Mouse (Mus musculus): ENCODE measurements around the gene Lzts2.
A peak's percentile ranks its signal among the peaks of the same experiment; 100 is the strongest.
"Not testable (repeated sequence)": the region's sequence is repeated elsewhere in the genome, so short reads cannot be mapped to it uniquely, and the experiment has no call there.

Gene Lzts2

DNA sequence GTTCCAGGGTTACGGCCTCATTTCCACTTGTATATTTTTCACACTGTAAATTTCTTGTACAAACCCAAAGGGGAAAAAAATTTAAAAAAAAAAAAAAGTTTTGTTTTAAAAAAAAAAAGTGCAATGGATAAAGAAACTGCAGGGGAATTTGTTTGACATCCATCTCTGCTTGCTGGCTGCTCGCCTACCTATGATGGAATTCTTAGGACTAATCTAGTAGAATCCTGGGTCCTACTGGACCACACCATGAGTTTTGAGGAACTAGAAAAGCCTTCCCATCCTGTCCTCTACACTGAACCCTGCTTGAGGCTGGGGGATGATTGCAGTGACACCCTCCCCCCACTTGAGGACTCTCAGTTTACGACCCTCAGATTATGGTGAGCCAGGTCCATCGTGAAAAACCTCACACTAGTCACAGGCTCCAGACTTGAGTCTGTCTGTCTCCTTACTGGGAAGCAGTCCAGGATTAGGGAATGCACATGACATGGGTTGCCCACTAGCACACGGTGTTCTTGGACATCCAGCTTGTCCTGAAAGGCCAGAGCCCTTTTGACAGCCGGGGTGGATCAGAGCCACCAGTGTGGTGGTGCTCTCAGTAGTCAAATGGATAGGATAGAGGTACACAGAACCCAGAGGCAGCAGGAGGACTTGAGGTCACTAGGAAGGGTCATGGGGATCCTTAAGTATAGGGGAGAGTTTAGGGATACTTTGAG, 12.9 kb downstream of the Lzts2 start:
- no peak for DNase-seq

DNA sequence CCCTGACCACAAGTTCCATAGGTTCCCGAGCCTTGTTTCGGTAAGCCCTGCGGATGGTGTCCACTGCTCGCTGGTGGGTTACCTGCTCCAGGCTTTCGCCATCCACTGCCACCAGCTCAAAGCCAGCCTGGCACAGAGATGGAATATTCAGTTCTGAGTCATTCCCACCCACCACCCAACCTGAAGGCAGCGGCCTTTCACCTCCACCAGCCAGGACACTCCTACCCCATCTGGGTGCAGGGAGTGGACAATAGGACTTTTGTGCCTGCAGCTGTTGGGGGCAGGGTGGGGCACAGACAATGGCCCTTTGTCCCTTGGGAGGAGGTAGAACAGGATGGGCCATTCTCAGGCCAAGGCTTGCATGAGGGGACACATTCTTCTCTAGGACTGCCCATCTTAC, 13.6 kb downstream of the Lzts2 start:
- no peak for DNase-seq

DNA sequence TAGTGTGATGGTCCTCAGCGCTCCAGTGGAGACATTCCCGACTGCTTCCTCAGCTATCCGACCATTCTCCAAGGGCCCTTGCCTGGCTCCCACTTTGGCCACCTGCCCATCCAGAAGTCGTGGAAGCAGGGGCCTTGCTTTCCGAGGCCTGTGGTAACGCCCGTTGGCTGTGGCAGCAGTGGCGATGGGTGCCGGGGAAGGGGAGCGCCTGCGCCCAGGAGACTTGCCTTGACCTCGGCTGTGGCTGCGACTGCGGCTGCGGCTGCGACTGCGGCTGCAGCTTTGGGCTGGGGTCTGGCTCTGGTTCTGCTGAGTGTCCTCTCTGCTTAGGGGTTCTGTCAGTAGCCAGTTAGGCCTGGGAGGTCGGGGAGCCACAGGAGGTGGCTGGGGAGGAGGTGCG, 14.5 kb downstream of the Lzts2 start:
- no peak for DNase-seq

DNA sequence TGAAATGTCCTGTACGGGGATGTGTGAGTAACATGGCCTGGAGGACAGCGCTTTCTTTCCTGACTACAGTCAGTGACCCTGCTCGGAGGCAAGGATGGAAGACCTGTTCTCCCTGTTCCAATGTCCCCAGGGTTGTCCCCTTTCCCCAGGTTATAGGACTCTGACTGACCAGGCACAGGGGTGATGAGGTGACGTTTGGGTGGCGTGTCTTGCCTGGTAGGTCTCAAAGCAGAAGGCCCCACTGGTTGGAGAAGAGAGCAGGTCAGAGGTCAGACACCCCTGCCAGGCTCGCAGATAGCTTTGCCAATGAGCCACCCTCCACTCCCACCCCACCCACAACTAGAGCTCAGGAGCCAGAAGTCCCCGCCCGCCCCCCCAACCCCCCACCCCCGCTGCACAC, 15.4 kb downstream of the Lzts2 start:
- no peak for DNase-seq

DNA sequence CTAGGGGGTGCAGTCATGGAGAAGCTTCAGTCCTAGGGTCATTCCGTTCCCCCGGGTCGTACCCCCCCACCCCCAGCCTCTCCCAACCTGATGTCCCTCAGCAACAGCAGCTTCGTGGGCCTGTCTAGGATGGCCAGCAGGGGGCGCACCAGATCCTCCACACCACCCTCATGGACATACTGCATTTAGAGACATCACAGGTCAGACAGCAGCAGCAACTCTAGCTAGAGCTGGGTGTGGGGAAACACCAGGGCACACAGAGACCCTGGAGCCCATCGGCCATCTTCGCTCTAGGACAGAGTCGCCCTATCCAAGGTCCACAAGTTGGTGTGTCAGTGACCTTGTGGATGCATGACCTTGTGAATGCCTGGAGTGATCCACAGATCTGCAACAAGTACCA, 15.9 kb downstream of the Lzts2 start:
- peak; percentile 84 for DNase-seq

DNA sequence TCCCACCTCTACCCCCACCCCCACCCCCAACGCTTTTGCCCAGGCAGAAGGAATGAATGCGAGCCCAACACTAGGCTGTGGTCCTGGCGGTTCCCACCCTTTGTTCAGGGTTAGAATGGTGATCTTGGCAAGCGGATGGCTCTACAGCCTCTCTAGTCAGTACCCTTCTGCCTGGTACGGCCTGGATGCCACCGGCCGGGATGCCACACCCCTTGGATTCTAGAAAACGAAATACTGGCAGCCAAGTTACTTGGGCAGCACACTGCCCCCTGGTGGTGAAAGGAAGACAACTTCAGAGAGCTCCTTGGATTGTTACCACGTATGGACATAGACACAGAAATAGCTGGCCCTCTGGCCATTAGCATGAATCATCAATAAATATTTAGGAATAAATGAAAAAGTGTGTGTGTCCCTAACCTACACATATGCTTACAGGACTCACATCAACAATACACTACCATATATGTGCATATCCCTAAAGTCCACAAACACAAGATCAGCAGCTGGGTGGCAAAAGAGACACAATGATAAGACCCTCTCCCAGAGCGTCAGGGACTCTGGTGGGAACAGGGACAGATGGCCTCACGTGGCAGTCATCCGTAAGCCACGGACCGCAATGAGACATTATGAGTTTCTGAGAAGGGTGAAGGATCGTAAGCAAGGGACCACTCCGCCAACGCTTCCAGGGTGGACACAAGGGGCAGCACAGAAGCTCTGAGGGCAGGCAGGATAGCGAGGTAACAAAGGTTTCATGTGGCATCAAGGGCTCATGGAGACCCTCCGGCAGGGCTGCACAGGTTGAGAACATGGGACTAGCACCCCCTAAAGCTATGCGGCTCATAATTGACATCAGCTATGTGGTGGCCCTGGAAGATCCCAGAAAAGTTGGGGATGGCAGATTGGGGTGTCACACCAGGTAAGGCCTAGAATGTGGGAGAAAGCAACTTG, 16.8 kb downstream of the Lzts2 start:
- DNase-seq = peak; percentile 93

DNA sequence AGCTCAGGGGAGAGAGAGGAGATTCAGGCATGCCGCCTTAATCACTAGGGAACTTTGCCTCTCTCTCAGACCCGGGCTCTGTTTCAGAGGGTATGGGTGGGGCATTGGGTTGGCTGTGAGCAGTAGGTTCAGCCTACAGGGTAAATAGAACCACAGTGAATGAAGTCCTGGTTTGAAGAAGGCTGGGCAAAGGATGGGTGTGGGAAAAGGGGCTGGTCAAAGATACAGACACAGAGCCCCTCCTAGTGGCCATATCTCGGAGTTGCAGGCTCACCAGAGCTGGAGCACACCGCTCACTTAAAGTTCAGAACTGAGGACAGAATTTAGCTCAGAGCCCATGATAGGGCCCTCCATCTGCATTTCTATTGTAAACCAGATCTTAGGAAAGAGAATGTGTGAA, 17.6 kb downstream of the Lzts2 start:
- peak; percentile 91 for DNase-seq

DNA sequence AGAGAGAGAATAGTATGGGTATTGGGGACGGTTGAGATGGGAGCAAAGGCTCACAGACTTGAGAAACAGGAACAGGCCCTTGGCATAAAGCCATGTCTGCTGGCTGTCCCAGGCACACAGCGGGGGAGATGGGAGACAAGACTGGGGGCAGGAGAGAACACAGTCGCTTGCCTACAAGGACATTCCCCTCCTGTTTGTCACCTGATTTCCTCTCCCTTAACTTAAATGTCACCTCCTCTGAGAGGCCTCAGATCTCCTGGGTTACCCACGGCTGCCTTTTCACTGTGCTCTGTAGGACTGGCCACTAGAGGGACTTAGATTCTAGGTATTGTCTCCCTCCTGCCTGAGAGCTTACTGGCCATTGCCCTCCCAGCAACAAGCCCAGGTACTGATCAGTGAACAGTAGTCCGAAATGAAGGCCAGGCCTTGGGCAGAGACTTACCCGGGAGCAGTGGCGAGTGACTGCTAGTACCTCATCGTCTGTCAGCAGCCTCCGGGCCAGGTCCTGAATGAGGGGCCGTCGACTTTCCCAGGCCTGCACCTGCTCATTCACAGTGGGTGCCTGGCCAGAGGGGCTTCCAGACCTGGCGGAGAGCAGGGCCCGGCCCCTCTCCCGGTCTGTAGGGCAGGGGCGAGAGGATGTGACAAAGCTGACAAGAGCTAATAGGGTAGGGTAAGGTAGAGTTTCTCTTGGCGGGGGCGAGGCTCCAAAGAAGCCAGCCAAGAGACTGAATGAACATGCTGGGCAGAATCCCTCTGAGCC, 18.5 kb downstream of the Lzts2 start:
- DNase-seq = peak; percentile 51

DNA sequence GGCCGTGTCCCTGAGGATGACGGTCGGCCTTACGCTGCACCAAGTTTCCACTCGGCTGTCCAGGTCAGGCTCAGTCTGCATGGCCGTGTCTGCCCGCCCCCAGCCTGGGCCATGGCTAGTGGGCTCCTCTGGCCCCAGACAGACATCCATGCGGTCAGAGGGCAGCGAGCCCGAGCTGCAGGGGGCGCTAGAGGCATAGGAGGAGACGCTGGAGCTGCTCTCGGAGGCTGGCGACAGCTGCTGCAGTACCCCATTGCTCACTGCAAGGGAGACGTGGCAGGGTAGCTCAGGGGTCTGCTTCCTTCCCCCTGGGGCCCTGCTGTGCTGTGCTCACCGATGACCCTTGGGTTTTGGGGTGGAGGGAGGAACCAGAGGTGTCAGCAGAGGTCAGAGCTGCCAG, 22.7 kb downstream of the Lzts2 start:
- peak; percentile 81 for DNase-seq

DNA sequence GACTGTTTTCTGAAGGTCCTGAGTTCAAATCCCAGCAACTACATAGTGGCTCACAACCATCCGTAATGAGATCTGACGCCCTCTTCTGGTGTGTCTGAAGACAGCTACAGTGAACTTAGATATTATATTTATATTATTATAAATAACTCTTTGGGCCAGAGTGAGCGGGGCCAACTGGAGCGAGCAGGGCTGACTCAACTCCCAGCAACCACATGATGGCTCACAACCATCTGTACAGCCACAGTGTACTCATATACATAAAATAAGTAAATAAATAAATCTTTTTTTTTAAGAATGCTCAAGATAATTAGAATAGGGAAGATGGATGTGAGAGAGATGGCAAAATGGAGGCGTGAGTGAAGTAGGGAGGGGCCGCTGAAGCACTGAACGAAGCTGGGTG, 24.0 kb downstream of the Lzts2 start:
- DNase-seq = not testable (repeated sequence)

DNA sequence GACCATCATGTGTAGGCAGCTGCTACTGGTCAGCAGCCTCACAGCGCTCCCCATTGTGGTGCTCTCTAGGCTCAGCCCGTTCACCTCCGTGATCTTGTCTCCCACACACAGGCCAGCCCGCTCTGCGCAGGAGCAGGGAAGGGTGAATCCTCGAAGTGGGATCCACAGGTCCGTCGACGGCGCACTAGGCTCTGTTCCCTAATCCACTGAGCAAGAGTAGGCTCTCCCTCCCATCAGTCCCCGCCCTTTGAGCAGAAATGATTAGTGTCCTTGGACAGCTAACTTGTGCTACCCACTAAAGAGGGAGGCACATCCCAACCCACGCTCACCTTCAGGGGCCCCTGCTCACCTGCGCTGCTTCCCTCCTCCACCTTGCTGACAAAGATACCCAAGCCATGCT, 26.0 kb downstream of the Lzts2 start:
- DNase-seq = no peak

DNA sequence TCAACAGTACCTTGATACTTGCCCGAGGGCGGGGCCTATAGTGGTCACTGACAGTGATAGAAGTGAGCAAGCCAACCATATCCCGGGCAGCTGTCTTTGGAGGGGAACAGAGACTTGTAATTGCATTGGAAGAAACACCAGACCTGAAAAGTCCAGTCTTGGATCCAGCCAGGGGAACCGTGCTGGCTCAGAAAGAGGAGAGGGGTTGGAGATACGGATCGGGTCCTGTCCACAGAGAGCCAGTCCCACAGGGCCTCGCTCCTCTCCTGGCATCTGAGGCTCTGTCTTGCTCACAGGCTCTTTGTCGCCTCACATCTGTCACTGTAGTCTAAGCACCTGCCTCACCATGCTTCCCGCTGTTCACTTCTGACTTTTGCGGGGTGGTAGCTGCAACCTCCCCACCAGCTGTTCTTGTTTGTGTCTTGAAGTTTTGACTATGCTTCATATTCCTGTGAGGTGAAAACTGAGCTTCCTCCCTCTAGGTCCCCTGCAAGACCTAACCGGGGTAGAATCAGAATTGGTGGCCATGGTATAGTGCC, 30.2 kb downstream of the Lzts2 start:
- no peak for DNase-seq

DNA sequence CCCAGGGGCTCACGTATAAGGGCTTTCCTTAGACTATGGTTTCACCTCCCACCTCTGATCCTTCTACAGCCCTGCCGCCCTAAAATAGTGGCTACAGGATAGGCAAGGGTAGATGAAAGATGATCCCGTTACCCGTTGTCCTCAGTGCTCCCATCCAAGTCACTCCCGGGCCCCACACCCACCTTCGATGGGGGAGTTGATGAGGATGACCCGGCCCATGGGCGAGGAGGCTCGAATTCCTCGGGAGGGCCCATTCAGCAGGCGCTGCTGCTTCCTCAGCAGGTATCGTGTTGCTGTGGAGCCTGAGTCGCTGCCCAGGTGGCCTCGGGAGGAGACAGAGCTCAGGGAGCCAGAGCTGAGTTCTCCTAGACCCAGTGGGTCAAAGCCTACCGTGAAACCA, 31.0 kb downstream of the Lzts2 start:
- no peak for DNase-seq

DNA sequence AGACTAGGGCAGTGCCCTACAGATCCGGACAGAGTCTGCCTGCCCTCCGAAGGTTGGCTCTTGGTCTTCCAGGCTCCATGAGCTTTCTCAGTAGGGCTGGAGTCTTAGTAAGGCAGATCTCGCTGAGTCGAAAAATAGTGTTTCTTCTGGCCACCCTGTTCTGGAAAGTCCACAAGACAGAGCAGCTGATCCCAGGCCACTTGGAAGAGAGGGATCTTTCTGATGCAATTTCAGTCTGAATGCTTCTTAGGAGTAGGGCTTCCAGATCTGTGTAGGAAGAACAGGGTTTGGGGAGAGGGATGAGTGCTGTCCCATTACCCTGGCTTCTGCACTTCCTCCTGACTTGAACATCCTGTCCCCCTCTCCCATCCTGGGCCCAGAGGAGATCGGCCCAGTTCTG, 31.4 kb downstream of the Lzts2 start, which contains the start of gene Pdzd7:
TSS of gene Pdzd7 (minus strand) at position 67 of the 400 bp plus-strand sequence.
- no peak for DNase-seq

DNA sequence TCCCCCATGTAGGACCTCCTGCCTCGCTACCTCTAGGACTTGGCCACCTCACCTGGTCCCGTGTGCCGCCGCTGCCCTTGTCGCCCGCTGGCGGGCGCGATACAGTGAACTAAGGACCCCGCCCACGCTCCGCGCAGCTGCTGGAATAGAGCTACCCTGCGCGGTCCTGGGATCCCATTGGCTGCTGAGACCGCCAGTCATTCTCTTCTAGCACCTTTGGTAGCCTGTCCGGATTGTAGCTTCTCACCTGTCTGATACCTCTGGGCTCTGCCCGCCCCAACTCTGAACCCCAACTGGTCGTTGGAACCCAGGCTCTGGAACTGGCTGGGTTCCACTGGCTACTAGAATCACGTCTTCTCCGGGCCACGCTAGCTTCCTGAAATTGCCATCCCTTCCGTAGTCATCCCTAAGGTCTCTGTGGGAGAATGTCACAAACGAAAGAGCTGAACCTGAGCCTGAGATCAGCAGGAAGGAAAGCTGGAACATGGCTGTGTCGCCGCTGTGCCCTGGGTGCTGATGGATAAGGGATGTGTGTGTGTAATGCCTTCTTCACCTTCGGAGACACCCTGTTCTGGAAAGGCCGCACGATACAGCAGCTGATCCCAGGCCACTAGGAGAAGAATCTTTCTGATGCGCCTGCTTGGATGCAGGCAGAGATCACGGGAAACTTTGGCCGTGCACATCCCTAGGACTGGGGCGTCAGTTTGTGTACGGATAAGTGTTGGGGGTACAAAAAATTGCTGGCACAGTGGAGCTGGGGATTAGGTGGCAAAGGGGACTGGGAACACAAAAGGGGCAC, 32.5 kb downstream of the Lzts2 start:
- peak; percentile 92 for DNase-seq

DNA sequence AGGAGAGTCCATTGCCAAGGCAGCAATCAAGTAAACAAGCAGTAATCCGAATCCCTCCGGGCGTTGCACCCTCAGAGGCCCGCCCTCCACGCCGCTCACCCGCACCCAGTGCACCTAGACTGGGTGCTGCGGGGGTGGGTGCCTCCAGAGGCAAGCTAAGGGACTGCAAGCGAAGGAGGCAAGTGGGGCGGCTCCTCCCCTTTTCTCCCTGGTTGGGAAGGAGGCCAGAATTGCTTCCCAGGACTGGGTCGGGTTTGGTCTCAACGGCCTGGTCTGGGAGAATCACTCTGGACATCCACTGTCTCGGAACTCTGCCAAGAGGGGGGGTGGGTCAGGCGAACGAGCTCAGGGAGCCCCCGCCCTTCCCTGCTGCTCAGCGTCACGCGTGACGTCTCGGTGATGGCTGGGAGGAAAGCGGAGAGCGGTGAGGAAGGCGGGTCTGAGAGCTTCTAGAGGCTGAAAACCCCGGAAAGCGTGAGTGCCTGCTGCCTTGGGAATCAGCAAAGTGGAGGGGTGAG, 33.3 kb downstream of the Lzts2 start, which contains the start of gene Sfxn3:
TSS of gene Sfxn3 (plus strand) at position 87 of the 518 bp plus-strand sequence.
- peak; percentile 99 for DNase-seq

DNA sequence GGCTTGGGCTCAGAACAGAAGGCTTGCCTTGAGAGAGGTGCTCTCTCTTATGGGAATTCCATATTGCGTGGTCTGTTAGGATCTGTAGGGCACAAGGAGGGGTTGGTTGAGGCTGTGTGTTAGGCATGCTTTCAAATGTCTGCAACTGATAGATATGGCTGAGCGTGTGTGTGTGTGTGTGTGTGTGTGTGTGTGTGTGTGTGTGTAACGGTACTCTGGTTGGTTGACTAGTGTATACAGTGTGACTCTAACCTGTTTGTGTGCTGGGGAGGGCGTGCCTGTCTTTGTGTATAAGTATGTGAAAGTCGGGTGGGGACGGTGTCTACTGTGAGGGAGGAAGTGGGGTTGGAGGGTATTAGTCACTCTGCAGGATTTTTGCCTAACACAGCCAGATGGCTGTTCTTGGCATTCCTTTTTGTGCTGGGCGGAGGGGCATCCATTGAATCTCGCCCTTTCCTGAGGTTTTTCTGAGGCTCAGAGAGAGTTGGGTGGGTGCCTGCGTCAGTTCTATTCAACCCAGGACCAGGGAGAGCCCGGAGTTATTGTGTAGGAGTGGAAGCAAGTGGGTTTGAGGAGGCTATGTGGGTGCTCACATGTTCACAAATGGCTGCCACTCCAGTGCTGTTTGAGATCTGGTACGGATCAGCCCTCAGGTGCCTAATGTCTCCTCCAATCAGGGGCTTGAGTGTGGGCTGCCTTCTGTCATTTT, 33.9 kb downstream of the Lzts2 start:
- peak; percentile 89 for DNase-seq

DNA sequence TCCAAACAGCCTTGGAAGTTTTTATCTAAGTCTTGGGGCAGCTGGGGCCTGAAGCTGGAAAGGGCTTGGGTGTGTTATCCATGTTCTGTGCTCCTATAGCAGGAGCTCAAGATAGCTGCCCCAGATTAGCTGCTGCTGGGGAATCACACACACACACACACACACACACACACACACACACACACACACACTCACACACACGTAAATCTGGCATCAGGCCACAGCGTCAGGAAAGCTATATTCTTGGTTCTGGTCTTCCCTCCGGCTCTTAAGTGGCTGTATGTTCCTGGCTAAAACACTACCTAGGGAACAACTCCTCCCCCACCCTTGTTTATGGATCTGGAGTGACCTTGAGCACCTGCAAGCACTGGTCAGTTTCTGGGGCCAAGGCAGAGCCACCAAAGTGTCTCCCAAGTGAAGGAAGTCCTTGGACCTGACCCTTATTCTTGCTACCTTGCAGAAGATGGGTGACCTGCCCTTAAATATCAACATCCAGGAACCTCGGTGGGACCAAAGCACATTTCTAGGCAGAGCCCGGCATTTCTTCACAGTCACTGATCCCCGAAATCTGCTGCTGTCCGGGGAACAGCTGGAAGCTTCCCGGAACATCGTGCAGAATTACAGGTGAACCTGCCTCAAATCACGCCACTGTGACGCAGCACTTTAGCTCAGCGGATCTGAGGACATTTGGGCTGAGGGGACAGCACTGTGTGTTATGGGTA, 34.6 kb downstream of the Lzts2 start:
- no peak for DNase-seq

DNA sequence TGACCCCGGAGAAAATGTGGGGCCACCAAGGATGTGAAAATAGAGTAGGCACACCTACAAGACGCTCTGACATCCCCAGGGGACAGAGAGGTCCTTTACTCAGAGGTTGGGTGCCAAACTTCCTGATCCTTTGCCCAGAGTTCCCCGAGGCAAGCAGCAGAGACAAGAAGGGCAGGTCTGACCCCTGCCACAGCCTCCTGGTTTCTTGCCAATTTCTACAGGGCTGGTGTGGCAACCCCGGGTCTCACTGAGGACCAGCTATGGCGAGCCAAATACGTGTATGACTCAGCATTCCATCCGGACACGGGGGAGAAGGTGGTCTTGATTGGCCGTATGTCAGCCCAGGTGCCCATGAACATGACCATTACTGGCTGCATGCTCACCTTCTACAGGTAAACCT, 35.3 kb downstream of the Lzts2 start:
- no peak for DNase-seq

DNA sequence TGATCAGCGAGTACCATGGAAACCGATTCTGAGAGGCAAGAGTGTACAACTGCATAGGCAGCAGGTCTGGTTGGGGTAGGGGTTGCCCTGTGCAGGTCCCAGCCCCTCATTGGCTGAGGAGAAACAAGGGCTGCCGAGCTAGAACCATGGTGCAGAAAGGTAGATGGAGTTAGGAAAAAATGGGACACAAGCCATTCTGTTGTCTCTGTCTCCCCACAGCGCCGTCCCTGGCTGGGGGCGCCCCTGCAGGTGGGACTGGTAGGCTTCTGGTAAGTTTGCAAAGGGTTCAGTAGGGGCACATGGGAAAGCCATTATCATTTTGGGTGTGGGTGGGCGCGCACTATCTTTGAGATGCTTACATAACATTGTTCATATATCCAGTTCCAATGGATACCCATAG, 39.2 kb downstream of the Lzts2 start:
- no peak for DNase-seq
